Mouse (Mus musculus): Measurements from ENCODE around the gene Gns.

- TF ChIP-seq POLR2A (IDR thresholded peaks at IDR 0.05; ENCODE audit: low read depth, low read length) (no peak), CTCF (conservative IDR thresholded peaks at IDR 0.05; ENCODE audit: insufficient read depth, insufficient read length, low read depth, low read length) (no peak)
Measured at GRCm38 (mm10) chr10:121386347-121386746, 21.5 kb downstream of the Gns start.
